Mouse (Mus musculus): ENCODE data around the gene Prss28. TPM values are rescaled to one million over a fixed set of nuclear protein-coding genes. Genes with fewer than 3 reads are reported as not detected.

Prss28 gene
- polyA plus RNA-seq, 1 experiment from 2014 or later, result not detected

- Histone ChIP-seq H3K9me3 (no peaks in the 10 kb centered on the region), H3K4me3 (no peak overlapping the region), H3K27me3 (no peaks in the 10 kb centered on the region), H3K36me3 (no peaks in the 10 kb centered on the region), H3K4me2 (no peak overlapping the region), H3K9ac (no peak overlapping the region), H3K4me1 (replicated peaks) (no peaks in the 10 kb centered on the region), H3K27ac (replicated peaks) (no peak overlapping the region)
- 67% methylated on average over 2 of the region's 2 CpGs for WGBS
- ATAC-seq (ENCODE audit: low FRiP score, low read depth), result no peak
These were observed 52.8 kb downstream of the Prss28 start for GRCm38 (mm10) chr17:25361291-25361690.

Other genes starting within 250 kb of the Prss28 start
- gene Tmem204, start 225.1 kb upstream of the Prss28 start, polyA plus RNA-seq (2015; fragmentation: Nextera tagmentation; extraction: Ambion mirVana), result 10.9 TPM in 2 replicates
- 51.3 and 58.9 TPM in 2 replicates for gene Telo2, start 192.7 kb upstream of the Prss28 start, polyA plus RNA-seq (2015; fragmentation: Nextera tagmentation; extraction: Ambion mirVana)
- not detected in 2 replicates for gene Ptx4, start 187.9 kb upstream of the Prss28 start, polyA plus RNA-seq (2015; fragmentation: Nextera tagmentation; extraction: Ambion mirVana)
- 29.4 and 32.2 TPM in 2 replicates for gene Clcn7, start 175.3 kb upstream of the Prss28 start, polyA plus RNA-seq (2015; fragmentation: Nextera tagmentation; extraction: Ambion mirVana)
- gene Ccdc154, start 146.2 kb upstream of the Prss28 start, polyA plus RNA-seq (2015; fragmentation: Nextera tagmentation; extraction: Ambion mirVana), result not detected in 2 replicates
- not detected in 2 replicates for gene Gm38655, start 133.2 kb upstream of the Prss28 start, polyA plus RNA-seq (2015; fragmentation: Nextera tagmentation; extraction: Ambion mirVana)
- gene BC003965, start 124.1 kb upstream of the Prss28 start, polyA plus RNA-seq (2015; fragmentation: Nextera tagmentation; extraction: Ambion mirVana), result 31.1 and 31.5 TPM in 2 replicates
- gene Unkl, start 120.2 kb upstream of the Prss28 start, polyA plus RNA-seq (2015; fragmentation: Nextera tagmentation; extraction: Ambion mirVana), result 15.1 and 16.2 TPM in 2 replicates
- gene Gnptg, start 68.5 kb upstream of the Prss28 start, polyA plus RNA-seq (2015; fragmentation: Nextera tagmentation; extraction: Ambion mirVana), result 104 and 107 TPM in 2 replicates
- gene Tsr3, start 68.5 kb upstream of the Prss28 start, polyA plus RNA-seq (2015; fragmentation: Nextera tagmentation; extraction: Ambion mirVana), result 60.2 and 61.4 TPM in 2 replicates
- 19.6 and 20.4 TPM in 2 replicates for gene Baiap3, start 52.3 kb upstream of the Prss28 start, polyA plus RNA-seq (2015; fragmentation: Nextera tagmentation; extraction: Ambion mirVana)
- gene Ube2i, start 34.0 kb upstream of the Prss28 start, polyA plus RNA-seq (2015; fragmentation: Nextera tagmentation; extraction: Ambion mirVana), result 447 and 462 TPM in 2 replicates
- gene Prss34, start 10.3 kb upstream of the Prss28 start, polyA plus RNA-seq (2015; fragmentation: Nextera tagmentation; extraction: Ambion mirVana), result 0.13 TPM in 1 of 2 replicates, not detected in the other
- not detected in 2 replicates for gene Prss29, start 10.0 kb downstream of the Prss28 start, polyA plus RNA-seq (2015; fragmentation: Nextera tagmentation; extraction: Ambion mirVana)
- not detected in 2 replicates for gene Tpsab1, start 36.9 kb downstream of the Prss28 start, polyA plus RNA-seq (2015; fragmentation: Nextera tagmentation; extraction: Ambion mirVana)
- gene Tpsb2, start 57.7 kb downstream of the Prss28 start, polyA plus RNA-seq (2015; fragmentation: Nextera tagmentation; extraction: Ambion mirVana), result 0.14 and 0.23 TPM in 2 replicates
- 0.64 and 0.79 TPM in 2 replicates for gene Tpsg1, start 60.6 kb downstream of the Prss28 start, polyA plus RNA-seq (2015; fragmentation: Nextera tagmentation; extraction: Ambion mirVana)
- gene Cacna1h, start 125.1 kb downstream of the Prss28 start, polyA plus RNA-seq (2015; fragmentation: Nextera tagmentation; extraction: Ambion mirVana), result 10.0 and 10.6 TPM in 2 replicates
- gene Tekt4, start 146.0 kb downstream of the Prss28 start, polyA plus RNA-seq (2015; fragmentation: Nextera tagmentation; extraction: Ambion mirVana), result 1.1 and 1.3 TPM in 2 replicates
- gene Sstr5, start 188.6 kb downstream of the Prss28 start, polyA plus RNA-seq (2015; fragmentation: Nextera tagmentation; extraction: Ambion mirVana), result 0.64 and 0.77 TPM in 2 replicates

Data from hindbrain, embryonic 15.5 days (tissue).